Mouse (Mus musculus): ENCODE measurements at regions not wholly inside any gene's neighbourhood (a gene's known extent, or its start where the extent isn't known, plus 50 kb on each side); places are given as distances from the start of the nearest gene placed in this dataset.

- TF ChIP-seq POLR2A (IDR thresholded peaks at IDR 0.05; ENCODE audit: borderline replicate concordance, extremely low read depth, insufficient read depth, insufficient read length, poor library complexity, severe bottlenecking) (no peak), CTCF (IDR thresholded peaks at IDR 0.05; ENCODE audit: borderline replicate concordance, extremely low read depth, insufficient read depth, insufficient read length) (no peak)
Observed at GRCm38 (mm10) chr1:41651804-41652203, 846.4 kb downstream of the Tmem182 start.

Data from brain, embryonic 14.5 days (tissue).